Mouse (Mus musculus): ENCODE data around the gene Tarbp1. TPM values are rescaled to one million over a fixed set of nuclear protein-coding genes. Genes with fewer than 3 reads are reported as not detected.

Gene Tarbp1
- total and polyA plus RNA-seq, 2 experiments from 2014 or later, result 0.92 to 7.3 TPM

- no peaks in the 10 kb centered on the region for H3K27me3 ChIP-seq (ENCODE audit: control insufficient read depth, insufficient read depth, low read length)
- DNase-seq (ENCODE audit: low spot score) (peak; percentile 96), ATAC-seq (ENCODE audit: insufficient read depth, low read depth) (peak; percentile 93)
- peak overlapping the region; percentile 10 for H3K4me3 ChIP-seq (ENCODE audit: low read depth, low read length)
- H3K4me2 ChIP-seq (ENCODE audit: low read depth, low read length), result peak overlapping the region; percentile 45
- peaks cover 10% of the 10 kb centered on the region for H3K4me1 ChIP-seq (ENCODE audit: control insufficient read depth, insufficient read depth)
- H3K36me3 ChIP-seq (replicated peaks; ENCODE audit: control insufficient read depth, insufficient read depth, low read length), result no peaks in the 10 kb centered on the region
- TF ChIP-seq EP300 (IDR thresholded peaks at IDR 0.05; ENCODE audit: low read depth), result peak; percentile 84
- TF ChIP-seq CTCF (IDR thresholded peaks at IDR 0.05; ENCODE audit: low read depth), result peak; percentile 99
- 30% methylated on average over 27 of the region's 27 CpGs for WGBS
- peak overlapping the region; percentile 6 for H3K9ac ChIP-seq (replicated peaks; ENCODE audit: low read depth, low read length)
- H3K27ac ChIP-seq (ENCODE audit: low read depth), result peak overlapping the region; percentile 85
- no peaks in the 10 kb centered on the region for H3K9me3 ChIP-seq (replicated peaks; ENCODE audit: control insufficient read depth, low read length)
Measured at GRCm38 (mm10) chr8:126497541-126498428, 22.9 kb upstream of the Tarbp1 start.

- H3K27ac ChIP-seq (ENCODE audit: low read depth), result peak overlapping the region; percentile 85; the same call in 1 of the 2 replicates
- WGBS, result 60% methylated on average over 5 of the region's 5 CpGs
- ATAC-seq (ENCODE audit: insufficient read depth, low read depth), result no peak
Measured at GRCm38 (mm10) chr8:126496915-126497314, 22.1 kb upstream of the Tarbp1 start.

GRCm38 (mm10) chr8:126495461-126495860, 20.6 kb upstream of the Tarbp1 start:
- no peak for ATAC-seq (ENCODE audit: insufficient read depth, low read depth)
- Histone ChIP-seq H3K27me3 (ENCODE audit: control insufficient read depth, insufficient read depth, low read length) (no peaks in the 10 kb centered on the region), H3K9me3 (replicated peaks; ENCODE audit: control insufficient read depth, low read length) (no peaks in the 10 kb centered on the region), H3K4me2 (ENCODE audit: low read depth, low read length) (no peak overlapping the region), H3K36me3 (replicated peaks; ENCODE audit: control insufficient read depth, insufficient read depth, low read length) (no peaks in the 10 kb centered on the region), H3K9ac (replicated peaks; ENCODE audit: low read depth, low read length) (no peak overlapping the region), H3K4me1 (ENCODE audit: control insufficient read depth, insufficient read depth) (peaks cover 10% of the 10 kb centered on the region), H3K4me3 (ENCODE audit: low read depth, low read length) (no peak overlapping the region), H3K27ac (ENCODE audit: low read depth) (no peak overlapping the region)
- TF ChIP-seq CTCF (IDR thresholded peaks at IDR 0.05; ENCODE audit: low read depth) (no peak), EP300 (IDR thresholded peaks at IDR 0.05; ENCODE audit: low read depth) (no peak)
- no peak for DNase-seq (ENCODE audit: low spot score)
- 79% methylated on average over 12 of the region's 12 CpGs for WGBS

More at GRCm38 (mm10) chr8:126496915-126497314, 22.1 kb upstream of the Tarbp1 start:
- Histone ChIP-seq H3K36me3 (replicated peaks; ENCODE audit: control insufficient read depth, insufficient read depth, low read length) (no peaks in the 10 kb centered on the region), H3K4me3 (ENCODE audit: low read depth, low read length) (no peak overlapping the region), H3K9ac (replicated peaks; ENCODE audit: low read depth, low read length) (no peak overlapping the region; the same call in 1 of the 2 replicates), H3K9me3 (replicated peaks; ENCODE audit: control insufficient read depth, low read length) (no peaks in the 10 kb centered on the region), H3K4me1 (ENCODE audit: control insufficient read depth, insufficient read depth) (peaks cover 10% of the 10 kb centered on the region), H3K4me2 (ENCODE audit: low read depth, low read length) (no peak overlapping the region), H3K27me3 (ENCODE audit: control insufficient read depth, insufficient read depth, low read length) (no peaks in the 10 kb centered on the region)
- no peak for TF ChIP-seq CTCF (IDR thresholded peaks at IDR 0.05; ENCODE audit: low read depth)
- no peak for TF ChIP-seq EP300 (IDR thresholded peaks at IDR 0.05; ENCODE audit: low read depth)
- DNase-seq (ENCODE audit: low spot score), result no peak

- Histone ChIP-seq H3K27me3 (ENCODE audit: control insufficient read depth, insufficient read depth, low read length) (no peaks in the 10 kb centered on the region), H3K27ac (ENCODE audit: low read depth) (no peak overlapping the region), H3K4me3 (ENCODE audit: low read depth, low read length) (no peak overlapping the region), H3K4me2 (ENCODE audit: low read depth, low read length) (no peak overlapping the region), H3K9me3 (replicated peaks; ENCODE audit: control insufficient read depth, low read length) (no peaks in the 10 kb centered on the region), H3K4me1 (ENCODE audit: control insufficient read depth, insufficient read depth) (peaks cover 10% of the 10 kb centered on the region), H3K9ac (replicated peaks; ENCODE audit: low read depth, low read length) (no peak overlapping the region), H3K36me3 (replicated peaks; ENCODE audit: control insufficient read depth, insufficient read depth, low read length) (no peaks in the 10 kb centered on the region)
- DNase-seq (ENCODE audit: low spot score) (no peak), ATAC-seq (ENCODE audit: insufficient read depth, low read depth) (no peak)
- WGBS, result 76% methylated on average over 15 of the region's 15 CpGs
- TF ChIP-seq EP300 (IDR thresholded peaks at IDR 0.05; ENCODE audit: low read depth) (no peak), CTCF (IDR thresholded peaks at IDR 0.05; ENCODE audit: low read depth) (no peak)
Measured at GRCm38 (mm10) chr8:126494160-126495110, 19.6 kb upstream of the Tarbp1 start.

- Histone ChIP-seq H3K9ac (replicated peaks; ENCODE audit: low read depth, low read length) (no peak overlapping the region), H3K9me3 (replicated peaks; ENCODE audit: control insufficient read depth, low read length) (no peaks in the 10 kb centered on the region), H3K4me3 (ENCODE audit: low read depth, low read length) (no peak overlapping the region), H3K4me2 (ENCODE audit: low read depth, low read length) (no peak overlapping the region), H3K4me1 (ENCODE audit: control insufficient read depth, insufficient read depth) (no peaks in the 10 kb centered on the region), H3K36me3 (replicated peaks; ENCODE audit: control insufficient read depth, insufficient read depth, low read length) (no peaks in the 10 kb centered on the region), H3K27ac (ENCODE audit: low read depth) (no peak overlapping the region), H3K27me3 (ENCODE audit: control insufficient read depth, insufficient read depth, low read length) (no peaks in the 10 kb centered on the region)
- DNase-seq (ENCODE audit: low spot score) (peak; percentile 67), ATAC-seq (ENCODE audit: insufficient read depth, low read depth) (peak; percentile 47; the same call in 1 of the 2 replicates)
- TF ChIP-seq EP300 (IDR thresholded peaks at IDR 0.05; ENCODE audit: low read depth) (no peak), CTCF (IDR thresholded peaks at IDR 0.05; ENCODE audit: low read depth) (peak; percentile 87)
- 5% methylated on average over 5 of the region's 5 CpGs for WGBS
Measured at GRCm38 (mm10) chr8:126482938-126483337, 8.1 kb upstream of the Tarbp1 start.

Data from heart, postnatal 0 days (tissue).